Mouse (Mus musculus) ES-E14 (cell line): ENCODE results near the gene Rdh16.

Experiments
- CHD2 ChIP-seq: IDR thresholded peaks from 2 replicates; pipeline ENCODE4 v1.6.1; 2014; ENCODE audit warnings: mild to moderate bottlenecking, low read depth, low read length, inconsistent platforms
- ZC3H11A ChIP-seq: IDR thresholded peaks from 2 replicates; pipeline ENCODE4 v1.6.1; 2012; ENCODE audit warnings: low read depth, mild to moderate bottlenecking, inconsistent platforms, low read length, borderline replicate concordance
- ZNF384 ChIP-seq: IDR thresholded peaks from 2 replicates; pipeline ENCODE4 v1.6.1; 2012; ENCODE audit warnings: low read depth, low read length, inconsistent platforms

GRCm38 (mm10) chr10:127840776-127841175, 39.8 kb downstream of the Rdh16 start:
- no peak for TF ChIP-seq CHD2
- TF ChIP-seq ZC3H11A, result no peak
- TF ChIP-seq ZNF384, result no peak
